Mouse (Mus musculus) neural tube, embryonic 12.5 days (tissue): Measurements from ENCODE around the gene Atxn7l3b. TPM values are rescaled to one million over a fixed set of nuclear protein-coding genes. Genes with fewer than 3 reads are reported as not detected.

Experiments used
- ATAC-seq: fragments of 200-750 bp; cut with Nextera tagmentation; 2 replicates; pipeline ENCODE4 v1.8.0; 2017; ENCODE audit warnings: low read depth, mild to moderate bottlenecking, moderate TSS enrichment, moderate library complexity; ENCODE audit not compliant: low FRiP score
- H3K27ac ChIP-seq: fragments of 300-500 bp; sonication (generic); 2 replicates; pipeline ENCODE4 v1.5.1; 2016
- H3K27me3 ChIP-seq: fragments of 300-500 bp; sonication (generic); replicated peaks from 2 replicates; pipeline ENCODE4 v1.6.1; 2016; ENCODE audit warnings: mild to moderate bottlenecking
- H3K36me3 ChIP-seq: fragments of 300-500 bp; sonication (generic); 2 replicates; pipeline ENCODE4 v1.6.1; 2016; ENCODE audit warnings: mild to moderate bottlenecking
- H3K4me1 ChIP-seq: fragments of 300-500 bp; sonication (generic); 2 replicates; pipeline ENCODE4 v1.6.1; 2016
- H3K4me2 ChIP-seq: fragments of 300-500 bp; sonication (generic); replicated peaks from 2 replicates; pipeline ENCODE4 v1.6.1; 2016; ENCODE audit warnings: mild to moderate bottlenecking
- H3K4me3 ChIP-seq: fragments of 300-500 bp; sonication (generic); 2 replicates; pipeline ENCODE4 v1.5.1; 2016
- H3K9ac ChIP-seq: fragments of 300-500 bp; sonication (generic); 2 replicates; pipeline ENCODE4 v1.6.1; 2016; ENCODE audit warnings: mild to moderate bottlenecking
- H3K9me3 ChIP-seq: fragments of 300-500 bp; sonication (generic); 2 replicates; pipeline ENCODE4 v1.6.1; 2016; ENCODE audit warnings: mild to moderate bottlenecking
- WGBS: fragments of 180-500 bp; shearing (Covaris S2); methylation state at CpG from one replicate; pipeline ENCODE4 v1.1.7; 2016; 5-methylcytosine and 5-hydroxymethylcytosine counted together
- polyA plus RNA-seq: library from polyadenylated mRNA; unstranded; fragments of >200 nt; fragmentation: Nextera tagmentation; extraction: Ambion mirVana; gene quantifications from 2 replicates; pipeline ENCODE4 v1.2.1, GENCODE M21; 2016

Atxn7l3b gene
- polyA plus RNA-seq, 1 experiment from 2014 or later, result 383 TPM

DNA sequence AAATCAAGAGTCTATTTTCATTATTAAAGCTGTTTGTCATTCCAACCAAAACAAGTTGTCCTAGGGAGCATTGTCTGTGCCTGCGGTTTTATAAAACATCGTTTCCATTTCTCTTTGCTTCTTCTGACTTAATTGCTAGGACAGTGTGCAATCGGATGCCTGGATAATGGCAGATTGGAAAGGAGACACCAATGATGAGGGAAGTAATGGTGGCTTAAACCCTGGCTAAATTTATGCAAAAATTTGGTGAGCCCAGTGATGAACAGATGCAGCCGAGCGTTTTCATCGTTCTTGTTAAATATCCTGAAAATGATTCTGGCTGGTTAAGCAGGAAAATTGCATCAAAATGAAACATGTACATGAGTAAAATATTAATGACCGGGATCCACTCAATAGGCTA lies 28.6 kb downstream of the Atxn7l3b start:
- Histone ChIP-seq H3K4me3 (no peak overlapping the region), H3K4me1 (no peaks in the 10 kb centered on the region), H3K27ac (no peak overlapping the region), H3K36me3 (no peaks in the 10 kb centered on the region), H3K27me3 (no peaks in the 10 kb centered on the region), H3K4me2 (no peak overlapping the region), H3K9me3 (no peaks in the 10 kb centered on the region), H3K9ac (no peak overlapping the region)
- ATAC-seq, result no peak; the same call in 1 of the 2 replicates
- WGBS, result 73% methylated on average over 7 of the region's 7 CpGs

DNA sequence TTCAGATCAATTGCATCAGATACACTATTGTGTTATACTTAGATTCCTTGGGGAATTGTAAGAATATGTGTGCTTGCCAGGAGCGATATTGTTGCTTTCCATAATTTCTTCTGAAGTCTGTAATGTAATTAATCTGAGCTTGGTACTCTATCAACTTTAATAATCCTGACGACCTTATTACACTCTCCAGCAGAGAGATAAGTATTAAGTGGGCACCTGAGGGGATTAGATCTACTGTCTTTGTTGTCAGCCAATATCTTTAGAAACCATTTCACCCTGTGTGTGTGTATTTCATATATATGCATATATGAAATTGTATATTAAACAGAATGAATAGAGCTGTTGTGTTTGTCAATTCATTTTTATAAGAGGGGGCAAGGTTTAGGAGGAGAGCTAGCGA lies 29.0 kb downstream of the Atxn7l3b start:
- no peaks in the 10 kb centered on the region for H3K9me3 ChIP-seq
- WGBS, result 71% methylated on average over 3 of the region's 3 CpGs
- no peak for ATAC-seq
- no peak overlapping the region for H3K4me2 ChIP-seq
- no peak overlapping the region for H3K27ac ChIP-seq
- no peak overlapping the region for H3K4me3 ChIP-seq
- no peaks in the 10 kb centered on the region for H3K36me3 ChIP-seq
- H3K27me3 ChIP-seq, result no peaks in the 10 kb centered on the region
- H3K9ac ChIP-seq, result no peak overlapping the region
- H3K4me1 ChIP-seq, result no peaks in the 10 kb centered on the region

DNA sequence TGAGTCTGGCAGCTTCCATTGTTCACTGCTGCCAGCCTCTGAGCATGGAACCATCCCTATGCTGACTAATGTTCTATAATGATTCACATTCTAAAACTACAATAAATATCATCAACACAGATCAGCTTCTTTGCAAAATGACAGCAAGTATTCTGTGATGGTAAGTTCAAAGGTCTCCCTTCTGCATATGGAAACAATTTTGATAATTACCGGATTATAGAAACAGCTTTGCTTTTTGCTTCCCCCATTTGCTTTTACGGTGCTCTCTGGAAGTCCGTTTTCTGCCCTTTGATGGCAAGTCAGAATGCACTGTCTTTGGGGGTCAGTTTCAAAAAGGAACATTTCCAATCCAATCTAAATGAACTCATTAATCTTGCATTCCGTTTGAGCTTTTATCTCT lies 32.2 kb downstream of the Atxn7l3b start:
- no peak for ATAC-seq
- no peaks in the 10 kb centered on the region for H3K4me1 ChIP-seq
- 45% methylated on average over 4 of the region's 4 CpGs for WGBS

DNA sequence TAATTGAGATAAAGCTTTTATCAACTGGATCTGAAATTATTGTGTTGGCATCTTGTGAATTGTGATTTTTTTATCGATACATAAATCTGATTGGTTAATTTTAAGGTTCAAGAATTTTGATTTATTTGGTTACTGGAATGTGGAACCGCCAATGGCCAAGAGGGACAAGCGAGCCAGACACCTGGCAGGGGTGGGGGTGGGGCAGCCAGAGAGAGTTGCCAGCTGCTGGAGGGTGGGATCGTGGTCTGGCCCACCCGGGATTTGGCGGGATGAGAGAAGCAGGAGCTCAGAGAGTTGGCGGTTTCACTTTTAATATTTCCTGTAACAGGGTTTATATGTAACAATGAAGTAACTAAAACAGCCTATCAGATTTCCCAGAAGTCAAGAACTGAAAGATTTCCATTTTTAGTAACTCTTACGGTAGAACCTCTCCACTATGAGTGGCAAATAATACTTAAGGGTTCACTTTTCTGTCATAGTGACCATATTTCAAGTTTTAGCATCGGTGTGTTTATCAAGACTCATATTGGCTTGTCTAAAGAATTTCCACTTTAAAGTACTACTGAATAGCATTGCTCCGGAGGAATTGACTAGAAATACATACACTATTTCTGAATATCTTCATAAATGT lies 35.1 kb downstream of the Atxn7l3b start:
- 90% methylated on average over 10 of the region's 10 CpGs for WGBS
- H3K4me2 ChIP-seq, result no peak overlapping the region
- no peak overlapping the region for H3K9ac ChIP-seq
- H3K4me3 ChIP-seq, result no peak overlapping the region
- no peak overlapping the region for H3K27ac ChIP-seq
- H3K9me3 ChIP-seq, result no peaks in the 10 kb centered on the region
- H3K4me1 ChIP-seq, result no peaks in the 10 kb centered on the region
- ATAC-seq, result no peak
- no peaks in the 10 kb centered on the region for H3K27me3 ChIP-seq
- H3K36me3 ChIP-seq, result no peaks in the 10 kb centered on the region

More for the DNA sequence above, 32.2 kb downstream of the Atxn7l3b start:
- Histone ChIP-seq H3K27me3 (no peaks in the 10 kb centered on the region), H3K27ac (no peak overlapping the region), H3K9ac (no peak overlapping the region), H3K4me3 (no peak overlapping the region), H3K36me3 (no peaks in the 10 kb centered on the region), H3K4me2 (no peak overlapping the region), H3K9me3 (no peaks in the 10 kb centered on the region)

DNA sequence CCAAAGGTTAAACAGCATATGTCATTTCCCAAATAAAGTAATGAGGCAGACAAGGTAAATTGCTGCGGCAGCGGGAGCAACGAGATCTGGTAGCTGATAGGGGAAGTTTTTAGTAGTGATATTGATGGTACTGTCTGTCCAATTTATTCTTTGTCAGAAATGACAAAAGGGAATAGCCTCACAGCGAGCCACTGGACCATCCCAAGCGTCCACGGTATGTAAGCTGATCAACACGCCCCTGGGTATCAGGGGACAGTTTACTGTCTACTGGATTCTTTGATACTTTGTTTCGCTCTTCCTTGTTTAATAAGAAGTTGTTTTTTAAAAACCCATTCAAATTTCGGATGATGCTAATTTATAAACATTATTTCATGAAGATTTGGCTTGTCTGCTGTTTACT lies 44.7 kb downstream of the Atxn7l3b start:
- H3K36me3 ChIP-seq, result no peaks in the 10 kb centered on the region
- no peak for ATAC-seq
- no peak overlapping the region for H3K9ac ChIP-seq
- no peaks in the 10 kb centered on the region for H3K27me3 ChIP-seq
- H3K4me2 ChIP-seq, result no peak overlapping the region
- no peaks in the 10 kb centered on the region for H3K9me3 ChIP-seq
- no peak overlapping the region for H3K27ac ChIP-seq
- WGBS, result 68% methylated on average over 9 of the region's 9 CpGs
- H3K4me1 ChIP-seq, result peaks cover 2% of the 10 kb centered on the region; the same call in 1 of the 2 replicates
- H3K4me3 ChIP-seq, result no peak overlapping the region

DNA sequence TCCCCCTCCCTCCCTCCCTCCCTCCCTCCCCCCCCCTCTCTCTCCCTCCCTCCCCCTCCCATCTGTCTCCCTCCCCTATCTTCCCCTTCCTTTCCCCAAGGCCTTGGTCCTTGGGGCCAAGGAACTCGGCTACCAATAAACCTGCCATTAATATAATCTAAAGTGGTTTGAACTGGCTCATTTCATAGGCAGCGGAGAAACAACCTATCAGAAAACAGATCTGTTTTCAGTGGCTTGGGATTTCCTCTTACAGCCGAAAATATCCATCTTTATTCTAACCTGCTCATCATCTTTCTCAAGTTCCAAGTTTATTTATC lies 45.2 kb downstream of the Atxn7l3b start:
- no peak overlapping the region for H3K4me2 ChIP-seq
- WGBS, result 55% methylated on average over 3 of the region's 3 CpGs
- ATAC-seq, result peak; percentile 56

DNA sequence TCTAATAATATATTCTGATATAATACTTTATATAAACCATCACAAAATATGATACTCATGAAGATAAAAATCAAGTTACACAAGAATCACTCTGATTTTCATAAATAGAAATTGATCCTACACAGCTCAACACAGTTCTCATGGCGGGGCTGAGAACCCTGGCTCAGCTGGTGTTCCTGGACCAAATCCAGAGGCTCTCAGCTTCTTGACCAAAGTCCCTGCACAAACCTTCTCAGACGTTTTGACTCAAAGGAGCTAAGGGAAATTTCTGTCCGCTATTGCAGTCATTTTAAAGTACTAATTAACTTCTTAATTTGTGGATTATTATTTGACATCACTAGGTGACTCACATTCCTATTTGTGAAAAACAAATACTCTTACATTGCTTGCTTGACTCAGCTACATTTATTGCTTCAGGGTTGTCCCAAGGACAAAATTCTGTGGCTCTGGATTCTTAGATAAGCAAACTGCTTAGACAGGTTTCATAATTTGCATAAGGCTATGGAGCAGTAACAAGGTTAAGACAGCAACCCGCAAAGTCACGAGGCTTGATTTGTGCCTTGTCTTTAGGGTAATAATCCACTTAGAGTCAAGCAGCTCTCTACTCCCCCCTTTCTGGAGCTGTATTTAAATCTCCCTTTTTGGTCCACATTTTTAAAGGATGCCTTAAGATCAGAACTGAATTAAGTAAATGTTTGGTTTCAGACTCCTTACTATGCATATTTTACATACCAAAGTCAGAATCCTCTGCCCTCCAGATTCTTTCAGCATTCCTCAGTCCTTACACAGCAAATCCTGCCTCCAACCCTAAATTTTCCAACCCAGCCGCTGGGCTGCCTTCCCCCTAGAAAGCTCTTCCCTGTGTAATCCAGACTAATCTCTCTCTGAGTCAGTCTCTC lies 45.8 kb downstream of the Atxn7l3b start:
- Histone ChIP-seq H3K4me2 (no peak overlapping the region), H3K27me3 (no peaks in the 10 kb centered on the region), H3K36me3 (no peaks in the 10 kb centered on the region), H3K4me1 (peaks cover 2% of the 10 kb centered on the region; the same call in 1 of the 2 replicates), H3K27ac (no peak overlapping the region), H3K9ac (no peak overlapping the region), H3K9me3 (no peaks in the 10 kb centered on the region), H3K4me3 (no peak overlapping the region)
- ATAC-seq, result peak; percentile 26; the same call in 1 of the 2 replicates
- WGBS, result 51% methylated on average over 6 of the region's 6 CpGs

More for the DNA sequence above, 45.2 kb downstream of the Atxn7l3b start:
- no peaks in the 10 kb centered on the region for H3K27me3 ChIP-seq
- no peak overlapping the region for H3K4me3 ChIP-seq
- H3K9ac ChIP-seq, result no peak overlapping the region
- no peak overlapping the region for H3K27ac ChIP-seq
- peaks cover 2% of the 10 kb centered on the region; the same call in 1 of the 2 replicates for H3K4me1 ChIP-seq
- H3K36me3 ChIP-seq, result no peaks in the 10 kb centered on the region
- no peaks in the 10 kb centered on the region for H3K9me3 ChIP-seq

DNA sequence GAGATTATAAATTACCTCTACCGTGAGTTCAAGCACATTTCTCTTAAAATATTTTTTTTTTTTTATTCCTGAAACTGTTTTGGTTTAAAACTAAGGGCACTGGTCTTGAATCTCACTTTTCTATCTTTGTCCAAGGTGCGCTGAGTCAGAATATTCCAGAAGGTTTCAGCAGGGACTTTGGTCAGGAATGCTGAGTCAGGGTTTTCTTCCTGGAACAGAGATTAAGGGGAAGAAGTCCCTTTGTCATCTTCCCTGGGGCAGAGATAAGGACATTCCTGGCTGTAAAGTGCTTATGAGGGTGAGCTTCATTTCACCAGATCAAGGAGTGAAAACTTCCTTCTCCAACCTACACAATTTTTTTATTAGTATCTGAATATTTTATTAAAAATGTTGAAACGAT lies 46.7 kb downstream of the Atxn7l3b start:
- Histone ChIP-seq H3K9ac (no peak overlapping the region), H3K27me3 (no peaks in the 10 kb centered on the region), H3K9me3 (no peaks in the 10 kb centered on the region), H3K4me1 (peaks cover 3% of the 10 kb centered on the region; the same call in 1 of the 2 replicates), H3K36me3 (no peaks in the 10 kb centered on the region), H3K4me3 (no peak overlapping the region), H3K27ac (no peak overlapping the region), H3K4me2 (no peak overlapping the region)
- ATAC-seq, result no peak
- 92% methylated on average over 3 of the region's 3 CpGs for WGBS

DNA sequence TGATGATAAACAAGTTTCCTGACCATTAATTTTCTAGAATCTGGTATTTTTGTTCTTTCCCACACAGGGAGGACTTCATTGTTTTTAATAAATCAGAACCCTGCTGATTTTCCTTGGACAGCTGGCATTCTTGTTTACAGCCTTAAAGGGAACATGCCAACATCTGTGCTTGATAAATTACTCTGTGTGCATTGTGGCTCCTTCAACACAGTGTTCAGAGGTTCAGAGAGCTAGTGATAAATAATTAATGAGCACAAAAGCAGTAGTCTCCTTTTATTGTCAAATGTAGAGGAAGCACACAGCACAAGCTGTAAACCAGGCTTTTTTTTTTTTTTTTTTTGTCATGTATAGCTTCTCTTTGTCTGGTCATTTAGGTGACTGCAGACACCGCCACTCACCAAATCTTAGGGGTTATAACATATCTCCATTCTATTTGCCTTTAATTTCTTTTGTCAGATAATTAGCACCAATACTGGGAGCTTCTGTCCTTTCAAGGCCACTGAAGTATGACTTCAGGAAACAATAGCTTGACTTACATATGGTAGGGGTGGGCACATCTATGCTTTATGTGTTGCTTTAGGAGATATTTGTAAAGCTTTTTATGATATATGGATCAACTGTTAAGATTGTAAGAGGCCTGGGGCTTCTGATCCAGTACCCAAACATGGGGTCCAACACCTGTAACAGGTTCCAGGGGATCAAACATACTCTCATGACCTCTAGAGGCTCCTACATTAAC lies 52.0 kb downstream of the Atxn7l3b start:
- H3K9me3 ChIP-seq, result no peaks in the 10 kb centered on the region
- H3K27me3 ChIP-seq, result no peaks in the 10 kb centered on the region
- no peaks in the 10 kb centered on the region for H3K36me3 ChIP-seq
- H3K4me1 ChIP-seq, result peaks cover 3% of the 10 kb centered on the region
- H3K4me3 ChIP-seq, result no peak overlapping the region
- H3K9ac ChIP-seq, result no peak overlapping the region
- peak; percentile 95 for ATAC-seq
- no peak overlapping the region for H3K4me2 ChIP-seq
- H3K27ac ChIP-seq, result no peak overlapping the region
- 22% methylated on average over 1 of the region's 1 CpGs for WGBS
